Mouse (Mus musculus): Measurements from ENCODE around the gene Tmem174.

Gene Tmem174

DNA sequence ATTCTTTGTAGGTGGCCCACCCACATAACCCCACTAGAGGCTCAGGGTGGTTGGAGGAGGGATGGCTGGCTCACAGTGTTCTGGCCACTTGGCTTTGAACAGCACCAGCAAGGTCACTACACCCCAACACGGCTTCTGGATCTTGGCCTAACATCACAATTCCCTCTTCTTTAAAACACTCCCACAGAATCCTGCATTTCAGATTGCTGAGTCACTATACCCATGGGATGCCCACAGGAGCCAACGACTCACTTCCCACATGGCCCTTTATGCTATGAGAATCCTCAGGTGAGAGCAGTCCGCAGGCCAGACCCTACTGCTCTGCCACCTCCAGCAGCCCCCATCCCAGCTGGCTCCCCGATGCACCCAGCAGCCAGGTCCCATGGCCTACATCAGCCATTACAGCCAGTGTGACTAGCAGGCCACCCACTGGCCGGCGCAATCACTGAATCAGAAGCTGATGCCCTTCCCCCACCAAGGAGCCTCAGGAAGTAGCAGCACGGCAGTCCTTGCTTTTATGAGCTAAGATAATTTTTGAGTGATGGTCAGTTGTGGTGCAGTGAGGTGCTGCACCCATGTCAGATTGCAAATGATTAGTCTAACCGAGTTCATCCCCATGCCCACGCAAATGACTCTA is 4.8 kb downstream of the Tmem174 start:
- no peak for DNase-seq

DNA sequence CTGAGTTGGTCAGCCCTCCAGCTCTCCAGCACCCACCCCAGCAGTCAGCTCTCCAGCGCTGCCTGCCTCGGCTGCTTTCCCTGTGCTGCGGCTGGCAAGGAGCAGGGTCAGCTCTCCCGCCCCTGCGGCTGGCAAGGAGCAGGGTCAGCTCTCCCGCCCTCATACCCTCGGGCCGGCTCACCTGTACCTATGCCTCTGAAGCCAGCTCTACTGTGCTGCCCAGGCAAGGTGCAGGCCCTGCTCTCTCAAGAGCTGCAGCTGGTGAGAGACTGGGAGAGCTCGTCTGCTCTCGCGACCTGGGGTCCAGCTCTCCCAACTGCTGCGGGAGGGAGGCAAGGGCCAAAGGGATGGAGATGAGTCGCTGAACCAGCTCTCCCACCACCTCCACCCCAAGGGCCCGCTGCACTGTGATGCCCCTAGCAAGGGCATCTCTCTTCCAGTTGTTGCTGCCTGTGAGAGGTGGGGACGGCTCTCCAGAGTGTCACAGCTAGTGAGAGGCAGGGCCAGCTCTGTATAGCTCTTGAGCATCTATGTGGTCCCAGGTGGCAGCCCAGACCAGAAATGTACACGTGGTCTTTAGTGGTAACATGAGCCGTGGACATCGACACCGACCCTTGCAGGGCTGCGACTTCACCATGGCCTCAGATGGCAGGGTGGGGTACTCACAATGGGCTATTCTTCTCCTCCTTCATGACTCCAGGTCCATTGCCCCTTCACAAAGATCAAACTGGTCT is 5.9 kb downstream of the Tmem174 start:
- no peak for DNase-seq

DNA sequence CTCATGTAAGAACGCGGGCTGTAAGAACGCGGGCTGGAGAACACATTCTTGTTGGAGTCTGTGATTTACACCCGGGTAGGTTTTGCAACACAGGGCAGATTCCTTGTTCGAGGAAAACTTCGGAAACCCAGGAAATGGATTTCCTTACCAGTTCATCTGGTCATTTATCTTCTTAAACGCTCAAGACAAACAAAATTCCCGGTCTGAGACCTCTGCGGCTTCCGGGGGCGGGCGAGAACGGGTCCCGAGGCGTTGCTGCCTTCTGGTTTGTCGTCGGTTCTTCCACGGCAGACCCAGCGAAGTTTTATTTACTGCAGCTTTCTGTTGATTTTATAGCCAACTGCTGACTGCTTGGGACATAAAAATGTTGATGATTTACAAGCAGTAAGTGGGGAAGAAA is 10.5 kb downstream of the Tmem174 start:
- peak; percentile 63 for DNase-seq

DNA sequence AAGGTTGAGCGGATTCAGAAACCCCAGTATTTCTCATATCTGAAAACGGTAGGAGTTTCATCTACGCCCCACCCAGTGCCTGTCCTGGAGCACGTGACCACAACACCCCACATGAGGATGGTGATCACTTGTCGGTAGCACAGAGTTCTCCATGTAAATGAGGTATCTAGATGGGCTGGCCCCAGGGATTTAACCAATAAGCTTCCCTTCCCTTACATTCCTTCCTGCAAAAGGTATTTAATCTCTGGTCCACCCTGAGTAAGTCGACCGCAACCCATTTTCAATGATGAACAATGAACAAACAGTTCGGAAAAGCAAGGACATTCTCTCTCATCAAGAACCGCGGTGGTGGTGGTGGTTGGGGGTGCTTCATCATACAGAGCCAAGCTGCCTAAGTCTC is 12.7 kb downstream of the Tmem174 start:
- no peak for DNase-seq

DNA sequence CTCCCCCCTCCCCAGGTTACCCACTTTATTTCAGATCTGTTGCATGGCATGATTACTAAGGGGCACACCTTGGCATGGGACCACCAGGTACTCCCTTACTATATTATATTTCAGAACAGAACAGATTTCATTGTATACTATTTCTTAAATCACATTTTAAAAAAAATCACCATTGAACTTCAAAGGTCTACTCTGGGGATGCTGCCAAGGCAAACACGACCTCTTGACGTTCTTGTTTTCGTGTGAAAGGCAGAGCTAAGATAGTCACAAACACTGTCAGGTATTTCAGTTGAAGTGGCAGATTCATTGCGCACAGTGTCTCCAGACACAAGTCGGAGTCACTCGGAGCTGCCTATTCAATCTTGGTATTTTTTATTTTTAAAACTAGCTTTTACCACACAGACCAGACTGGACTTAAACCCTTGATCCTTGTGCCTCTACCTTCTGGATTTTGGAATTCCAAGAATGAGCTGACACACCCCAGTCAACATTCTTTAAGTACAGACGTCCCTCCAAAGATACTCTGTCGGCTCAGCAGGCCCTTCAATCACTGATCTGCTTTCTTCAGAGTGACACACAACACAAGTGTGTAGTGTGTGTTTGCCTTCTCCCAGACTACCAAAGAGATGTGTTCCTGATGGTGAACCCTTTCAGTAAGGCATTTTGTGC is 14.2 kb downstream of the Tmem174 start:
- peak; percentile 61 for DNase-seq

DNA sequence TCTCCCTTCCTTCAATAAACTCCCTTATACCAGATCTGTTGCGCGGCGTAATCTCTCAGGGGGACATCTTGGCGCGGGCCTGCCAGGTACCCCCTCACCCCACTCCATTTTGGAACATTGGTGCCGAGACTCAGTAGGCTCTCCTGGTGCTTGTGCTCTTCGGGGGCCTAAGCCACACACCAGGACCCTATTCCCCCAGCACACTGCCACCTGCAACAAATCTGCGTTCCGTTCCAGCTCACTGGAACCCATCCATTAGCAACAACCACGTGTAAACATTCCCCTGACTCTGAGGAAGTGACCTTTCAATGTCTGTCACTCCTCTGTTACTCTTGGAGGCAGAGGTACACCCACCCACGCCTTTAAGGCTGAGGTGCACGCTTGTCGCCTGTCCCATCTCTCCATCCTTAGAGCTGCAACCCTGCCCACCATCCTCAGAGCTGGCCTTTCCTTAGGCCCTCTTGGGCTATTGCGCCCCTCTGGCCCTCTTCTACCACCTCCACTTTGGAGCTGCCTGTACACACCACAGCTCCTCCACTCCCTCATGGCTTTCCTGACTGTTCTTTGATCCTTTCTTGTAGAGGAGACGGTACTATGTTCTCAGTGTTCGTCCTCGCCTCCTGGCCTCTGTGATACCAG is 19.7 kb downstream of the Tmem174 start:
- DNase-seq = no peak

DNA sequence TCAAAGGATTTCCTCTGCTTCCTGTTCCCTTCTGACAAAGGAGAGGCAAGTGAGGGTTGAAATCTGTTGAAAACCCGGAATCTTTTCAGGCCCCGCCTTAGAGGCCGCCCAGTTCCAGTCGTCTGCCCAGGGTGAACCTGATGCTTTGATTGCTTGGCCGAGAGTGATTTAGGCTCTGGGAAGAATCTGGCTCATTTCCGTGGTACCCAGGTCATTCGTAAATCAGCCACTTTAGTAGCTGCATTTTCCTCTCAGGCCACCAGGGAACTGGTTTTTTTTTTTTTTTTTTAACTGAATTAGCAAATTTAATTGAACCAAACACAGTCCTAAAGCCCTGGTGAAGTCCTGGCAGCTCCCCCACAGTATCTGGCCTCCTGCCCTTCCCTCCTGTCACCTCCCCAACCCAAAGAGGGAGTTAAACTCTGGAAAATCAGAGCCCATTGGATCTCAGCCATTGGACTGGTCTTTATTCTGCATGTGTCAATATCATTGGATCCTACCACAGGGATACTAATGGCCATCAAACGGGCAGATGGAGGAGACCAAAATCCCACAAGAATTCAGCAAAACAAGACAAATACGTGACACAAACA is 29.2 kb downstream of the Tmem174 start:
- DNase-seq = no peak

DNA sequence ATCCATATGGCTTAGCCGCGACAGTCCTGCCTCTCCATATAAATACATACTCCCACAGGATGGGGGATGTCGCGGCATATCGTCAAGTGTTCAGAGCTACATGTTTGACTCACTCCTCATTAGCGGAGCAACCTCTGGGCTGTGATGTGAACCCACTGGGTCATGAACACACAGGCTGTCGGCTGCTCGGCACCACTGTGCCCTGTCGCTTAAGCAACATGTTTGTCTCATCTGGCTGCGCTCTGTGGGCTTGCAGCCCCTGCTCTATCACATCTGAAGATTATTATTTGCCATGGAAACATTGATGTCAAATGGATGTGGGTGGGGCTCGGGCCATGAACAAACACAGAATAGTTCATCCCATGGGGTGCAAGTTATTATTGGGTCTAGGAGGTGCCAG is 33.4 kb downstream of the Tmem174 start:
- no peak for DNase-seq

DNA sequence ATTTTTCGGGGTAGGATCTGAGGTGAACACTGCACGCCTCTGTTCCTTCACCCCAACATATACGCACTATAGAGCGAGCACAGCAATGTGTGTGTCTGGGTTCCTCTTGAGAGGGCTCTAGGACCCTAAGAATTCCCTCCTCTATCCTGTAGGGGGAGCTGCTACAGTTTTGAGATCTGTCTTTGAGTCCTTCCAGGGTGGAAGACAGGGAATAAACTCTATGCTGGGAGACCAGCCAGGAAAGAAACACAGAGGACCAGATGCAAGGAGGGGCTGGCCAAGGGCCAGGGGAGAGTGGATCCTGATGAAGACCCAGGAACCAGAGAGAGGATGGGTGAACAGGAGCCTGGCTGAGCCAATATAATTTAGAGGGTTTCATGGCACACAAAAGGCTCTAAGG is 40.5 kb downstream of the Tmem174 start:
- peak; percentile 63 for DNase-seq

DNA sequence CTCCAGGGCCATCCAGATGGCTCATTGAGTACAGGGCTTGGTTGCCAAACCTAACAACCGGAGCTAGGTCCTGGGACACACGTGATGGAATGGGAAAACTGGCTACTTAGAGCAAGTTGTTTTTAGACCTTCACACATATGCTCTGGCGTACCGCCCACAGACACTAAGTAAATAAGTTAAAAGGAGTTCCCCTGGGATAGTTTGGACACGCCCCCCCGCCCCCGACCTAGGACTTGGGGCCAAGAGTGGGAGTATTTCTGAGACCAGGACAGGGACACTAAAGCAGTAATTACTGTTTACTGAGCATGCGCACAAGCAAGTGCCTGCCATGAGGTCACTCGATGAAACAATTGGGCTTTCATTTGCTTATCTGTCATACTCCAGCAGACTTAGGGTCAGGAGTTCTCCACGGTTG is 42.5 kb downstream of the Tmem174 start:
- DNase-seq = no peak

DNA sequence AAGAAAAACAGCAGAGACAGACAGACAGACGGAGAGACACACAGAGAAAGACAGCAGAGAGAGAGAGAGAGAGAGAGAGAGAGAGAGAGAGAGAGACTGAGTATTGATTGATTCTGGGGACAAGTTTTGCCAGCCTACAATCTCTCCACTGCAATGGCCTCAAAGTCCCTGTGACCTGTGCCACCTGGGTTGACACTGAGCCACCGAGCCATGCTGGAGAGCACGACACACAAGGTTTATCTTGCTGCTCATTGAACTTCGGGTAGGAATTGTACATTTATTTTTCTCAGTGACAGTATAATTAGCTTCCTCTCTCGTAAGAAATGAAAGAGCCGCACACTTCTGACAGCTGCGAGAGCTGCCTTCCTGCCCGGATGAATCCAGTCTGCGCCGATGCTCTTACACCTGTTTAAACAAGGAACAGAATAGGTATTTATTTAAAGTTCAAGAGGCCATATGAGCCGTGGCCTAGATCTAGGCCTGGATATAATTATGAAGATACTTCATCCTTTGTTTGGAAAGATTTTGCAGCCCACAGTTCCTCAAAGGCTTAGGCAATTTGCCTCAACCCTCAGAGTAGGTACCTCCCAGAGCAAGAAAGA is 43.2 kb downstream of the Tmem174 start:
- no peak for DNase-seq

DNA sequence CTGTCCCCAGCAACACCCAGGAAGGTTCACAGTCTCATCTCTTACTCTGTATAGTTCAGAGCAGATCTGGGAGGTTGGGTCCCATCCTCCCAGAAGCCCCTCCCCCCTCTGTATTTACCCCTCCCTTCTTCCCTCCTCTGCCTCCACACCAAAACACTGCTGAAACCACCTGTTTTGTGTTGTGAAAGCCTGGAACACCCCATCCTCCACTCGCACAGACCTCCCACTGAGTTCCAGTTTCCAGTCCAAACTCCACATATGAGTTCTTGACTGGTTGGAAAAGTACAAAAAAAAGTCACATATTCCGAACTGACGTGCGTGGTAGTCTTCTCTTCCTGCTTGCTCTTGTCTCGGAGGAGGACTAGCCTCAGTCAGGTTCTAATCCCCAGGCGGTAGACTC is 45.8 kb downstream of the Tmem174 start:
- peak; percentile 66 for DNase-seq

DNA sequence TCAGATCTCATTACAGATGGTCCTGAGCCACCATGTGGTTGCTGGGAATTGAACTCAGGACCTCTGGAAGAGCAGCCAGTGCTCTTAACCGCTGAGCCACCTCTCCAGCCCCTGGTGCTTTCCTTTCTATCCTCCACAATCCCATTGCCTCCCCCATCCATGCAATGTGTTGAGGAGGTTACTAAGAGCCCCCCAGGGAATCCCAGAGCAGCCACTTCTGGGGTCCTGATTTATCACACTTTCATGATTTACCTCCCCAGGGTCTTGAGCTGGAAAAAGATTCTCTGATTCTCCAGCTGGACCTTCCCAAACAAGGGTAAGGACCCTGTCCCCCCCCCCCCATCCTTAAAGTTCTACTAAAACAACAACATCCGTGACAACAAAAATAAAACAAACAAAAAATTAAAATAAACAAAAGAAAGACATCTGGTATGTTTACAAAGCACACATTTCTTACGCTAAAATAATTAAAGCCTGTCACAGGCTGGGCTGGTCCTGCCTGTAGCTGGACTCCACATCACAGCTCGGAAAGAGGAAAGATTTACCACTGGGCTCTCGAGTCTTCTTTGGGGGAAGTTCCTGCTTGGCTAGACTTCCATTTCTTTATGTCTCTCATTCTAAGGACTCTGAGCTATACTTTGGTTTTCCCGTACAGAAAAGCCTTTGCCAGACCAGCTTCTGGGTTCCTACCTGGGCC is 46.4 kb downstream of the Tmem174 start:
- DNase-seq = no peak

DNA sequence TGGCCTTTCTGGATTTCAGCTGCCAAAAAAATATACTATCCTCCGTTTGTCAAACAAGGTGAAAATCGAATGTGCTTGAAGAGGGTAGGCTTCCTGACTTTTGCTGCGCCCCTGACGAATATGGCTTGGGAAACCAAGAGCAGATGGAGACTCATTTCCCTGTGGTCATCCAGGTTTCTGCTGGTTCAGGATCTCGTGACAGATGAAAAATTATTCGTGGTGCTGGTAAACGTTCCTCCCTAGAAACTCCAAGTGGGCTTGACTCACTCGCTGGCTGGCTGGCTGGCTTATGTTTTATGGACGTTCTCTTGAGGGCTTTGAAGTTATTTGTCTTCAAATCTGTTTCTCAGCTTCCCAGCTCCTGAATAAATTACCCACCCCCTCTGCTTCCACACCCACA is 47.6 kb downstream of the Tmem174 start:
- DNase-seq = no peak

DNA sequence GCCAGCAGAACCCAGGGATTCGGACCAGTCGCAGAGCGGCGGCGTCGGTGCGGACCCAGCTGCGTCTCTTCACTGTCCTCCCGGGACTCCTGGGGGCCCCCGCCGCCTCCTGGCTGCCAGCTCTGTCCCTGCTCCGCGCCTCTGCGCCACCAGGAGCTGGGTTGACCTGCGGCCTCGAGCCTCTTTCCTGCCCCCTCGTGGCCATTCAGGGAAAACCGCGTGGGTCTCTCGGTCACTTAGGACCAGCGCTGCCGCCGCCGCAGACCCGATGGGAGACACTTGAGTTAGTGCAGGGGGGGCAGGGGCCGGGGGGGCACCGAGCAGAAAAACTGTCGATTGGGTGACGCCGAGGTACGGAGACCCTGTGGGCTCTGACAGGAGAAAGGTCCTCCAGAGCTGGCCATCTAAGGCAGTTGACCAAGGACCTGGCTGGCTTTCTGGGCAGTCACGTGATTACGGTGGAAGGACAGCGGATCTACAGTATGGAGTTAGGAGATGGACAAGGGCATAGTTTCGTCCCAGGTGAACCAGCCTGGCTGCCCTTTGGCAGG is 48.2 kb downstream of the Tmem174 start:
- peak; percentile 84 for DNase-seq

DNA sequence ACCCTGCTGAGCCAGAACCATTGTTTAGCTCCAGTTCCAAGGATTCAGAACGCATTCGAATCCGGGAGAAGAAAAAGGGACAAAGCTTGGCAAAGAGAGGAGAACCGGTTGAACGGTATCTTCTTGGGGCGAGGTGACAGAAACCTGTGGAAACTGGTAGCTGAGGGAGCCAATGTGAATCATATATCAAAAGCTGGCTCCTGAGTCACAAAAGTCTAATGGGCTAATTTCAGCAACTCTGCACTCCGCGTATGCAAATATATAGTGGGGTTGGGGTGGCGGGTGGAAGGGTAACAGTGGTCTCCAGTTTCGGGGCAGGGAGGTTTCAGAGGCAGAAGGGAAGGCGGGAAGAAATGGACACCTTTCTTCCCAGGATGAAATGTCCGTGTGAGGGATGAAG is 48.7 kb downstream of the Tmem174 start:
- no peak for DNase-seq

DNA sequence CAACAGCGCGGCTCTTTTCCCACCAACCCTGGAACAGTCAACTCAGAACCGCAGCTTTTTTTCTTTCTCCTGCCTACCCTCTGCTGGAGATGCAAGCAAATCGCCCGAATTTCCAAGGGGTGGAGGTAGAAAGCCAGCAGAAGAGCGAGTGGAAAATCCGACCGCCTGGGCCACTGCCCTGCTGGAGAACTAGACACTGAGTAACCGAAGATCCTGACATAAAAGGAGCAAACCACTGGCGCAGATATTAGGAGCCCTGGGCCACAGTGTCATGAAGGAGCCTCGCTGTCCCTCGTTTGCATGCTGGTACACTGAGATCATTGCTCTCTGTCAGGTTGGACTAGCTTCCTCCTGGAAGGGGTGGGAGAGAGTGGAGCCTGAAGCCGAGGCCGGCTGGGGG is 49.6 kb downstream of the Tmem174 start:
- DNase-seq = peak; percentile 48

DNA sequence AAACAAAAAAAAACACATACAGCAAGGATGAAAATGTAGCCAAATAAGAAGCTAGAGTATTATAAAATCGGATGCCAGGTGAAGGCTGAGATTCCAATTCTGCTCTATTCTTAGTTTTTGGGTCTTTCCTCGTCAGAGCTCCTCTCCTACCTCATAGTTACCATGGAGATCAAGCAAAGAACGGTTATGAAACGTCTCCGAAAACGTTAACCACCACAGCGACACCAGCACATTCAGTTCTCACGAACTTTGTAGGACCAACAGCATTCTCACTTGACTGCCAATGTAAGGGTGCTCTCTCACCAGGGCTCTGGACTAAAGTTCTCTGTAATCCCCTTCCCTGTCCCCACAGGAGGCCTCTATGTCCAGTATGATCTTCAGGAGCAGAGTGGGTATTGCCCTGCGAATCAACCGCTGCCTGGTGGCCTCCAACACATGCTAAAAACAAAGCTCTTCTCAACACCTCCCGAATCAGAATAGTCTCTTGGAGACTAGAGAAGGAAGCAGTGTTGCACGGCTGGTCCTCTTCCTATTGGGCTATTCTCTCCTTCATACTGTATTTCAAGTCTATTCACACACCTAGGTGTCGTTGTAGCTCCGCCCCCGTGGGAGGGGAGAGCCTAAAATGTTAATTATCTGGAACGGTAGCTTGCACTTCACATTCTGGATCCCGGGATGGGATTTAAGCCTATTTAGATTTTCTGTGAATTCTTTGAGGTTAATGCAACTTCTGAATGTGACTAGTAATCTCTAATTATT is 50.2 kb downstream of the Tmem174 start:
- peak; percentile 47 for DNase-seq

Measured in kidney, adult 9 months (tissue).